Mouse (Mus musculus) ES-Bruce4 (cell line): ENCODE results near the gene Spata31d1d.
"Not testable (repeated sequence)": the region's sequence is repeated elsewhere in the genome, so short reads cannot be mapped to it uniquely, and the experiment has no call there.

Experiments used
- CTCF ChIP-seq: IDR thresholded peaks from one replicate; pipeline ENCODE4 v1.8.1; 2011; ENCODE audit warnings: low read depth, low read length
- EP300 ChIP-seq: IDR thresholded peaks from 2 replicates; pipeline ENCODE4 v1.6.1; 2011; ENCODE audit warnings: low read depth, low read length; ENCODE audit not compliant: insufficient read depth

GRCm38 (mm10) chr13:59711984-59712383 lies 19.6 kb downstream of the Spata31d1d start, which contains the start of gene Spata31d1b:
- not testable (repeated sequence) for TF ChIP-seq CTCF, EP300
